Mouse (Mus musculus) liver, embryonic 14.5 days (tissue): Measurements from ENCODE around the gene Ankrd34b. TPM values are rescaled to one million over a fixed set of nuclear protein-coding genes. Genes with fewer than 3 reads are reported as not detected.

Experiments used
- ATAC-seq: fragments of 200-750 bp; cut with Nextera tagmentation; 2 replicates; pipeline ENCODE4 v1.8.0; 2017; ENCODE audit warnings: moderate number of reproducible peaks, mild to moderate bottlenecking, moderate library complexity; ENCODE audit not compliant: insufficient read depth
- DNase-seq, 3 experiments: peaks; one replicate each; pipeline ENCODE4 v3.0.0-alpha.2; 2012 to 2013; ENCODE audit warnings: low read depth in 3 of 3, low spot score in 3 of 3
- H3K27ac ChIP-seq: fragments of 300-500 bp; sonication (generic); 2 replicates; pipeline ENCODE4 v1.5.1; 2014; ENCODE audit warnings: moderate library complexity, mild to moderate bottlenecking, control low read depth, inconsistent platforms
- H3K27me3 ChIP-seq: fragments of 300-500 bp; sonication (generic); 2 replicates; pipeline ENCODE4 v1.6.1; 2014; ENCODE audit warnings: mild to moderate bottlenecking, low read length, moderate library complexity; ENCODE audit not compliant: control insufficient read depth, insufficient read depth
- H3K36me3 ChIP-seq: fragments of 300-500 bp; sonication (generic); replicated peaks from 2 replicates; pipeline ENCODE4 v1.6.1; 2014; ENCODE audit warnings: low read depth; ENCODE audit not compliant: control insufficient read depth, insufficient read depth
- H3K4me1 ChIP-seq, 2 experiments: fragments of 200-500 bp in 1 of 2; fragments of 300-500 bp in 1 of 2; sonication (generic) in 1 of 2; replicated peaks; 2 replicates each; pipeline ENCODE4 v1.6.1; 2012 to 2014; ENCODE audit warnings: antibody characterized with exemption in 1 of 2, inconsistent platforms in 1 of 2, low read length in 1 of 2; ENCODE audit not compliant: control insufficient read depth in 2 of 2, insufficient read depth in 2 of 2
- H3K4me2 ChIP-seq: fragments of 300-500 bp; sonication (generic); 2 replicates; pipeline ENCODE4 v1.6.1; 2014; ENCODE audit warnings: low read depth, mild to moderate bottlenecking, control low read depth, moderate library complexity
- H3K4me3 ChIP-seq, 2 experiments: fragments of 200-500 bp in 1 of 2; fragments of 300-500 bp in 1 of 2; sonication (generic) in 1 of 2; 2 replicates each; pipeline ENCODE4 v1.5.1; 2012 to 2014; ENCODE audit warnings: low read depth in 2 of 2, low read length in 2 of 2, mild to moderate bottlenecking in 2 of 2, control low read depth in 1 of 2, inconsistent platforms in 1 of 2, moderate library complexity in 1 of 2; ENCODE audit not compliant: insufficient read depth in 1 of 2
- H3K9ac ChIP-seq: fragments of 300-500 bp; sonication (generic); replicated peaks from 2 replicates; pipeline ENCODE4 v1.6.1; 2014; ENCODE audit warnings: mild to moderate bottlenecking, control low read depth, moderate library complexity
- H3K9me3 ChIP-seq: fragments of 300-500 bp; sonication (generic); 2 replicates; pipeline ENCODE4 v1.6.1; 2016; ENCODE audit warnings: low read length, mixed read lengths; ENCODE audit not compliant: control insufficient read depth
- CTCF ChIP-seq: IDR thresholded peaks from 2 replicates; pipeline ENCODE4 v1.5.1; 2016; ENCODE audit warnings: antibody characterized with exemption, low read depth, control low read depth
- EP300 ChIP-seq: IDR thresholded peaks from 2 replicates; pipeline ENCODE4 v1.6.1; 2016; ENCODE audit warnings: antibody characterized with exemption, low read depth
- WGBS: fragments of 180-500 bp; shearing (Covaris S2); extraction: QIAGEN DNeasy Blood & Tissue Kit; methylation state at CpG from one replicate; pipeline ENCODE4 v1.1.7; 2014; ENCODE audit not compliant: insufficient replicate concordance; 5-methylcytosine and 5-hydroxymethylcytosine counted together
- polyA plus RNA-seq, 2 experiments: library from polyadenylated mRNA; depleted of rRNA in 1 of 2; stranded (reverse) in 1 of 2; unstranded in 1 of 2; fragments of >200 nt; fragmentation: Nextera tagmentation in 1 of 2; extraction: Ambion mirVana in 1 of 2; gene quantifications; 2 replicates each; pipeline versions ENCODE4 v1.2.1 to v1.2.3; 2012 to 2014

The Ankrd34b gene
- polyA plus RNA-seq, 2 experiments = not detected

- no peaks in the 10 kb centered on the region for H3K27me3 ChIP-seq
- no peak overlapping the region for H3K4me2 ChIP-seq
- TF ChIP-seq EP300 (no peak), CTCF (no peak)
- no peaks in the 10 kb centered on the region for H3K36me3 ChIP-seq
- 73% methylated on average over 2 of the region's 2 CpGs for WGBS
- H3K9me3 ChIP-seq = no peaks in the 10 kb centered on the region
- H3K9ac ChIP-seq = no peak overlapping the region
- no peaks in the 10 kb centered on the region for H3K4me1 ChIP-seq
- ATAC-seq (no peak), DNase-seq (no peak)
- no peak overlapping the region for H3K27ac ChIP-seq
- H3K4me3 ChIP-seq = no peak overlapping the region
Observed at GRCm38 (mm10) chr13:92469381-92469780, 43.7 kb downstream of the Ankrd34b start.

DNA sequence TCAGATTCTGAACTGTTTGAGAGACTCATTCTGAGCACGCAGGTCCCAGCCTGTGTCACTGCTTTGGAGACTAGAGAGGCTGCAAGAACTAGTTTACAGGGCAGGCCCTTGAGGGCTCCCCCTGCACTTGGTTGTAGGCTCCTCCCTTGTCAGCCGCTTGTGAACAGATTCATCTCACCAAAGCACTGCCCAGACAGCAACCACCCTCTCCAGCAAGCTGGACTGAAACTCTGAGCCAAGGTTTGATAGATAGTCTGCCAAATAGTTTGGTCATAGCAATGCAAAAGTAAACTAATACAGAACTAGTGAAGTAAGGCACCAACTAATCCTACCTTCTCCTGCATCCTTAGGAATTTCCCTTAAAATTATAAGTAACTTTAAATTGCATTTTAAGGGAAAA lies 44.5 kb downstream of the Ankrd34b start:
- H3K27ac ChIP-seq = no peak overlapping the region

GRCm38 (mm10) chr13:92483348-92483747 lies 57.7 kb downstream of the Ankrd34b start:
- DNase-seq (peak; percentile 35 to 52 (median 41)), ATAC-seq (peak; percentile 70)
- TF ChIP-seq CTCF (peak; percentile 74), EP300 (no peak)
- no peaks in the 10 kb centered on the region; a peak in 1 of 4 replicates for H3K4me1 ChIP-seq
- no peaks in the 10 kb centered on the region for H3K36me3 ChIP-seq
- peak overlapping the region; percentile 62 to 65 for H3K4me3 ChIP-seq
- no peak overlapping the region for H3K27ac ChIP-seq
- peak overlapping the region; percentile 59 for H3K9ac ChIP-seq
- H3K27me3 ChIP-seq = no peaks in the 10 kb centered on the region
- WGBS = 2% methylated on average over 3 of the region's 3 CpGs
- no peaks in the 10 kb centered on the region for H3K9me3 ChIP-seq
- H3K4me2 ChIP-seq = peak overlapping the region; percentile 61

More for the DNA sequence above, 44.5 kb downstream of the Ankrd34b start:
- H3K4me3 ChIP-seq = no peak overlapping the region
- no peak overlapping the region for H3K9ac ChIP-seq
- H3K4me2 ChIP-seq = no peak overlapping the region
- H3K27me3 ChIP-seq = no peaks in the 10 kb centered on the region
- WGBS = 62% methylated on average over 2 of the region's 2 CpGs
- ATAC-seq (no peak), DNase-seq (no peak)
- H3K36me3 ChIP-seq = no peaks in the 10 kb centered on the region
- no peaks in the 10 kb centered on the region for H3K9me3 ChIP-seq
- TF ChIP-seq CTCF = no peak
- TF ChIP-seq EP300 = no peak
- no peaks in the 10 kb centered on the region for H3K4me1 ChIP-seq

DNA sequence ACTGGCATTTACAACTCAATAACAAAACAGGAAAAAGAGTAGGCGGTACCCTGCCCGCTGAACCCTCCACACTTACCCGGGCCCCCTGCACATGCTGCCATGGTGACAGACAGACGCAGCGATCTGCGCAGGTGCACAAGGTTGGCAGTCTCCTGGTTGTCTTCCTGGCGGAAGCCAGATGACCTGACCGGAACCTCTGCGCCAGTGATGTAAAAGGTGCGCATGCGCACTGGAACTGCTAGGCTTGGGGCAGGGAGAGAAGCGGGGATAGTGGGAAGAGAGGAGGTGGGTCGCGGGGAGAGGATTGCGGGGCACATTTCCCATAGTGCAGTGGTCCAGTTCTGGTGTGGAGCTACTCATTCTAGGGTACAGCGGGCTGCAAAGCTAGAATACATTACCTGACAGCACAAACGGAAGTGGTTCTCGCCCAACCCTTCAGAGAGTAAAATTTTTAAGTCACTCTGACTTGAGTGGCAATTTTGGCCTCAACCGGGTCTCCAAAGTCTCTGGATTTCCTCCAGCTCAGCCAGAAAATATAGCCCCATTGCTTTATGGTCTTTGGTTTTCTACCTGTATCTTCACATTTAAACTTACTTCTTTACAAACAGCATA lies 58.3 kb downstream of the Ankrd34b start, which contains the start of gene Fam151b:
Gene Fam151b (minus strand): TSS at position 164 of the 612 bp plus-strand sequence.
- Histone ChIP-seq H3K9me3 (no peaks in the 10 kb centered on the region), H3K4me1 (no peaks in the 10 kb centered on the region; a peak in 1 of 4 replicates), H3K27me3 (no peaks in the 10 kb centered on the region), H3K9ac (peak within 1 kb of the TSS; percentile 59), H3K4me2 (peak within 1 kb of the TSS; percentile 61), H3K4me3 (peak within 1 kb of the TSS; percentile 62 to 65), H3K36me3 (no peaks in the 10 kb centered on the region), H3K27ac (no peak within 1 kb of the TSS)
- peak; percentile 83 to 86 (median 86) for DNase-seq
- ATAC-seq = peak; percentile 99
- TF ChIP-seq EP300 (no peak), CTCF (no peak)
- 5% methylated on average over 19 of the region's 19 CpGs for WGBS

DNA sequence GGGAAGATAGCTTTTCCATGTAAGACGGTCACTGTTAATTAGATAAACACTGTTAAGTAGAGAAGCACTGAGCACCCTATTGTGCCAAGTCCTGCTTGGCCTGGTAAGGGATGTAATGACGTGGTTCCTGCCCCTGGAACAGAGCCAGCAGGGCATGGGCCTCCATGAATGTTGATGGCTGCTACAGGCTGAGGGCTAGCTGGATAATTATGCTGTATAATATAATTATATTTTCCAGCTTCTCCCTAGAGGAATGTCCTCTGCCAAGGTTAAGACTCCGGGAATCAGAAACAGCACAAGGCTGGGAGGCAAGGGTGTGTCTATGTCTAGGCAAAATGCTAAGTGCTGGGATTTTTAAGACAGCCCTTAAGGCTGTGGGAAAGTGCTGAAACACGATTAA lies 65.1 kb downstream of the Ankrd34b start:
- H3K9me3 ChIP-seq = no peaks in the 10 kb centered on the region
- H3K9ac ChIP-seq = no peak overlapping the region
- no peaks in the 10 kb centered on the region for H3K36me3 ChIP-seq
- no peak overlapping the region for H3K4me2 ChIP-seq
- TF ChIP-seq EP300 (no peak), CTCF (no peak)
- 66% methylated on average over 4 of the region's 4 CpGs for WGBS
- no peak overlapping the region for H3K4me3 ChIP-seq
- no peaks in the 10 kb centered on the region for H3K27me3 ChIP-seq
- H3K27ac ChIP-seq = no peak overlapping the region
- DNase-seq (no peak), ATAC-seq (no peak)
- no peaks in the 10 kb centered on the region for H3K4me1 ChIP-seq

Other genes with a start within 250 kb of the Ankrd34b start
- gene Gm20379, start 119.9 kb upstream of the Ankrd34b start, polyA plus RNA-seq (2012; rRNA removed) = not detected in 2 replicates
- gene Gm20379, start 119.9 kb upstream of the Ankrd34b start, polyA plus RNA-seq (2014; fragmentation: Nextera tagmentation; extraction: Ambion mirVana) = 0.15 and 0.19 TPM in 2 replicates
- 5.9 and 11.4 TPM in 2 replicates for gene Dhfr, start 71.2 kb upstream of the Ankrd34b start, polyA plus RNA-seq (2012; rRNA removed)
- gene Dhfr, start 71.2 kb upstream of the Ankrd34b start, polyA plus RNA-seq (2014; fragmentation: Nextera tagmentation; extraction: Ambion mirVana) = 18.9 and 19.2 TPM in 2 replicates
- gene Msh3, start 70.9 kb upstream of the Ankrd34b start, polyA plus RNA-seq (2012; rRNA removed) = 5.6 and 10.0 TPM in 2 replicates
- 11.1 and 11.5 TPM in 2 replicates for gene Msh3, start 70.9 kb upstream of the Ankrd34b start, polyA plus RNA-seq (2014; fragmentation: Nextera tagmentation; extraction: Ambion mirVana)
- 1.4 TPM in 2 replicates for gene Fam151b, start 58.1 kb downstream of the Ankrd34b start, polyA plus RNA-seq (2012; rRNA removed)
- gene Fam151b, start 58.1 kb downstream of the Ankrd34b start, polyA plus RNA-seq (2014; fragmentation: Nextera tagmentation; extraction: Ambion mirVana) = not detected in 2 replicates
- 0.83 and 1.3 TPM in 2 replicates for gene Zfyve16, start 105.0 kb downstream of the Ankrd34b start, polyA plus RNA-seq (2012; rRNA removed)
- 1.4 and 1.5 TPM in 2 replicates for gene Zfyve16, start 105.0 kb downstream of the Ankrd34b start, polyA plus RNA-seq (2014; fragmentation: Nextera tagmentation; extraction: Ambion mirVana)
- gene Spz1, start 150.3 kb downstream of the Ankrd34b start, polyA plus RNA-seq (2012; rRNA removed) = not detected in 2 replicates
- not detected in 2 replicates for gene Spz1, start 150.3 kb downstream of the Ankrd34b start, polyA plus RNA-seq (2014; fragmentation: Nextera tagmentation; extraction: Ambion mirVana)
- gene Serinc5, start 185.2 kb downstream of the Ankrd34b start, polyA plus RNA-seq (2012; rRNA removed) = 15.2 and 17.9 TPM in 2 replicates
- gene Serinc5, start 185.2 kb downstream of the Ankrd34b start, polyA plus RNA-seq (2014; fragmentation: Nextera tagmentation; extraction: Ambion mirVana) = 14.2 and 16.8 TPM in 2 replicates